Mouse (Mus musculus): Measurements from ENCODE around the gene Cplx3.

GRCm38 (mm10) chr9:57604875-57605274, 1.2 kb downstream of the Cplx3 start:
- TF ChIP-seq CTCF (IDR thresholded peaks at IDR 0.05; ENCODE audit: low read depth), result no peak
- no peak for TF ChIP-seq EP300 (IDR thresholded peaks at IDR 0.05; ENCODE audit: low read depth)
